Mouse (Mus musculus): ENCODE measurements around the gene Tmem221. TPM values are rescaled to one million over a fixed set of nuclear protein-coding genes. Genes with fewer than 3 reads are reported as not detected.
A peak's percentile ranks its signal among the peaks of the same experiment; 100 is the strongest.

Tmem221 gene
- polyA plus RNA-seq, 1 experiment from 2014 or later = 0.14 TPM

GRCm38 (mm10) chr8:71593556-71594323, 35.1 kb upstream of the Tmem221 start:
- peak overlapping the region; percentile 83; the same call in 1 of the 2 replicates for H3K4me3 ChIP-seq
- H3K9me3 ChIP-seq (replicated peaks) = no peaks in the 10 kb centered on the region
- H3K4me1 ChIP-seq = peaks cover 45% of the 10 kb centered on the region
- no peak overlapping the region for H3K27ac ChIP-seq (replicated peaks)
- 91% methylated on average over 8 of the region's 8 CpGs for WGBS
- H3K27me3 ChIP-seq (ENCODE audit: low read depth, poor library complexity, severe bottlenecking) = peaks cover 12% of the 10 kb centered on the region
- peaks cover 18% of the 10 kb centered on the region for H3K36me3 ChIP-seq
- no peak for DNase-seq (ENCODE audit: low spot score)

- H3K9me3 ChIP-seq (replicated peaks) = no peaks in the 10 kb centered on the region
- H3K36me3 ChIP-seq = peaks cover 18% of the 10 kb centered on the region
- peak overlapping the region; percentile 83 for H3K4me3 ChIP-seq
- peak overlapping the region; percentile 97 for H3K27ac ChIP-seq (replicated peaks)
- H3K27me3 ChIP-seq (ENCODE audit: low read depth, poor library complexity, severe bottlenecking) = peaks cover 12% of the 10 kb centered on the region
- WGBS = 6% methylated on average over 60 of the region's 60 CpGs
- DNase-seq (ENCODE audit: low spot score) = no peak
- H3K4me1 ChIP-seq = peaks cover 45% of the 10 kb centered on the region
Observed at GRCm38 (mm10) chr8:71592374-71593170, 33.9 kb upstream of the Tmem221 start.

GRCm38 (mm10) chr8:71591471-71592373, 33.1 kb upstream of the Tmem221 start, which contains the start of gene Pgls:
TSS of gene Pgls (plus strand) at chr8:71592176.
- H3K9me3 ChIP-seq (replicated peaks) = no peaks in the 10 kb centered on the region
- peaks cover 45% of the 10 kb centered on the region for H3K4me1 ChIP-seq
- under 1% methylated on average over 71 of the region's 71 CpGs for WGBS
- H3K36me3 ChIP-seq = peaks cover 21% of the 10 kb centered on the region
- DNase-seq (ENCODE audit: low spot score) = peak; percentile 97
- H3K27ac ChIP-seq (replicated peaks) = peak within 1 kb of the TSS; percentile 97
- peak within 1 kb of the TSS; percentile 83 for H3K4me3 ChIP-seq
- H3K27me3 ChIP-seq (ENCODE audit: low read depth, poor library complexity, severe bottlenecking) = peaks cover 12% of the 10 kb centered on the region

- 34% methylated on average over 5 of the region's 5 CpGs for WGBS
- DNase-seq (ENCODE audit: low spot score) = no peak
- Histone ChIP-seq H3K27me3 (ENCODE audit: low read depth, poor library complexity, severe bottlenecking) (peaks cover 12% of the 10 kb centered on the region), H3K4me3 (peak overlapping the region; percentile 83), H3K4me1 (peaks cover 42% of the 10 kb centered on the region), H3K9me3 (replicated peaks) (no peaks in the 10 kb centered on the region), H3K27ac (replicated peaks) (peak overlapping the region; percentile 97), H3K36me3 (peaks cover 25% of the 10 kb centered on the region)
Observed at GRCm38 (mm10) chr8:71591017-71591416, 32.3 kb upstream of the Tmem221 start.

GRCm38 (mm10) chr8:71588762-71589161, 30.1 kb upstream of the Tmem221 start:
- no peaks in the 10 kb centered on the region for H3K9me3 ChIP-seq (replicated peaks)
- 72% methylated on average over 3 of the region's 3 CpGs for WGBS
- no peak overlapping the region for H3K27ac ChIP-seq (replicated peaks)
- H3K4me3 ChIP-seq = no peak overlapping the region
- no peak for DNase-seq (ENCODE audit: low spot score)
- H3K36me3 ChIP-seq = peaks cover 33% of the 10 kb centered on the region
- peaks cover 24% of the 10 kb centered on the region for H3K4me1 ChIP-seq
- H3K27me3 ChIP-seq (ENCODE audit: low read depth, poor library complexity, severe bottlenecking) = peaks cover 12% of the 10 kb centered on the region

- WGBS = 77% methylated on average over 2 of the region's 2 CpGs
- peak; percentile 49 for DNase-seq (ENCODE audit: low spot score)
- H3K4me1 ChIP-seq = peaks cover 9% of the 10 kb centered on the region
- H3K36me3 ChIP-seq = peaks cover 28% of the 10 kb centered on the region
- no peaks in the 10 kb centered on the region for H3K9me3 ChIP-seq (replicated peaks)
- H3K27ac ChIP-seq (replicated peaks) = no peak overlapping the region
- H3K27me3 ChIP-seq (ENCODE audit: low read depth, poor library complexity, severe bottlenecking) = peaks cover 12% of the 10 kb centered on the region
- H3K4me3 ChIP-seq = no peak overlapping the region
Observed at GRCm38 (mm10) chr8:71586891-71587290, 28.2 kb upstream of the Tmem221 start.

GRCm38 (mm10) chr8:71580201-71580600, 21.5 kb upstream of the Tmem221 start:
- peaks cover 23% of the 10 kb centered on the region for H3K36me3 ChIP-seq
- H3K27me3 ChIP-seq (ENCODE audit: low read depth, poor library complexity, severe bottlenecking) = peaks cover 25% of the 10 kb centered on the region
- peaks cover 5% of the 10 kb centered on the region; the same call in 1 of the 2 replicates for H3K4me1 ChIP-seq
- H3K4me3 ChIP-seq = no peak overlapping the region
- DNase-seq (ENCODE audit: low spot score) = no peak
- 26% methylated on average over 9 of the region's 9 CpGs for WGBS
- H3K9me3 ChIP-seq (replicated peaks) = no peaks in the 10 kb centered on the region
- no peak overlapping the region for H3K27ac ChIP-seq (replicated peaks)

GRCm38 (mm10) chr8:71579476-71579875, 20.8 kb upstream of the Tmem221 start:
- WGBS = 87% methylated on average over 14 of the region's 14 CpGs
- H3K4me3 ChIP-seq = no peak overlapping the region

GRCm38 (mm10) chr8:71579009-71579408, 20.3 kb upstream of the Tmem221 start:
- H3K36me3 ChIP-seq = peaks cover 11% of the 10 kb centered on the region
- WGBS = 80% methylated on average over 1 of the region's 1 CpGs
- no peak for DNase-seq (ENCODE audit: low spot score)
- no peaks in the 10 kb centered on the region for H3K9me3 ChIP-seq (replicated peaks)
- no peak overlapping the region for H3K4me3 ChIP-seq
- peaks cover 5% of the 10 kb centered on the region; the same call in 1 of the 2 replicates for H3K4me1 ChIP-seq
- H3K27ac ChIP-seq (replicated peaks) = no peak overlapping the region
- H3K27me3 ChIP-seq (ENCODE audit: low read depth, poor library complexity, severe bottlenecking) = peaks cover 25% of the 10 kb centered on the region

More at GRCm38 (mm10) chr8:71579476-71579875, 20.8 kb upstream of the Tmem221 start:
- Histone ChIP-seq H3K4me1 (peaks cover 5% of the 10 kb centered on the region; the same call in 1 of the 2 replicates), H3K27me3 (ENCODE audit: low read depth, poor library complexity, severe bottlenecking) (peaks cover 25% of the 10 kb centered on the region), H3K27ac (replicated peaks) (no peak overlapping the region), H3K36me3 (peaks cover 16% of the 10 kb centered on the region), H3K9me3 (replicated peaks) (no peaks in the 10 kb centered on the region)
- DNase-seq (ENCODE audit: low spot score) = no peak

GRCm38 (mm10) chr8:71577856-71578387, 19.3 kb upstream of the Tmem221 start:
- H3K36me3 ChIP-seq = peaks cover 10% of the 10 kb centered on the region
- H3K27me3 ChIP-seq (ENCODE audit: low read depth, poor library complexity, severe bottlenecking) = peaks cover 25% of the 10 kb centered on the region
- no peak for DNase-seq (ENCODE audit: low spot score)
- H3K4me3 ChIP-seq = no peak overlapping the region
- H3K27ac ChIP-seq (replicated peaks) = no peak overlapping the region
- H3K4me1 ChIP-seq = peaks cover 5% of the 10 kb centered on the region
- H3K9me3 ChIP-seq (replicated peaks) = no peaks in the 10 kb centered on the region
- WGBS = 81% methylated on average over 4 of the region's 4 CpGs

GRCm38 (mm10) chr8:71575020-71575419, 16.3 kb upstream of the Tmem221 start:
- H3K27me3 ChIP-seq (ENCODE audit: low read depth, poor library complexity, severe bottlenecking) = peaks cover 23% of the 10 kb centered on the region
- H3K4me3 ChIP-seq = no peak overlapping the region

GRCm38 (mm10) chr8:71574426-71574825, 15.8 kb upstream of the Tmem221 start:
- no peak for DNase-seq (ENCODE audit: low spot score)
- H3K27ac ChIP-seq (replicated peaks) = no peak overlapping the region
- H3K36me3 ChIP-seq = no peaks in the 10 kb centered on the region
- peaks cover 23% of the 10 kb centered on the region for H3K4me1 ChIP-seq
- H3K27me3 ChIP-seq (ENCODE audit: low read depth, poor library complexity, severe bottlenecking) = peaks cover 20% of the 10 kb centered on the region
- H3K4me3 ChIP-seq = no peak overlapping the region
- 76% methylated on average over 7 of the region's 7 CpGs for WGBS
- H3K9me3 ChIP-seq (replicated peaks) = no peaks in the 10 kb centered on the region

More at GRCm38 (mm10) chr8:71575020-71575419, 16.3 kb upstream of the Tmem221 start:
- H3K4me1 ChIP-seq = peaks cover 17% of the 10 kb centered on the region
- WGBS = 71% methylated on average over 1 of the region's 1 CpGs
- no peaks in the 10 kb centered on the region for H3K36me3 ChIP-seq
- DNase-seq (ENCODE audit: low spot score) = no peak
- H3K9me3 ChIP-seq (replicated peaks) = no peaks in the 10 kb centered on the region
- no peak overlapping the region for H3K27ac ChIP-seq (replicated peaks)

All from midbrain, embryonic 10.5 days (tissue).